Mouse (Mus musculus): ENCODE measurements at regions not wholly inside any gene's neighbourhood (a gene's known extent, or its start where the extent isn't known, plus 50 kb on each side); places are given as distances from the start of the nearest gene placed in this dataset.

- TF ChIP-seq TBP (IDR thresholded peaks at IDR 0.05; ENCODE audit: low read depth, low read length) = no peak
- TF ChIP-seq POLR2AphosphoS5 (IDR thresholded peaks at IDR 0.05; ENCODE audit: borderline replicate concordance, low read depth, low read length) = no peak
- TF ChIP-seq ZMIZ1 (IDR thresholded peaks at IDR 0.05; ENCODE audit: low read depth, low read length) = no peak
- TF ChIP-seq GATA1 (IDR thresholded peaks at IDR 0.05; ENCODE audit: low read depth, low read length) = no peak
- TF ChIP-seq BHLHE40 (IDR thresholded peaks at IDR 0.05; ENCODE audit: borderline replicate concordance, low read depth, low read length) = no peak
- no peak for TF ChIP-seq ETS1 (IDR thresholded peaks at IDR 0.05; ENCODE audit: low read depth, low read length)
- TF ChIP-seq SMC3 (IDR thresholded peaks at IDR 0.05; ENCODE audit: low read depth, low read length) = no peak
- no peak for TF ChIP-seq CTCF (IDR thresholded peaks at IDR 0.05 in 2 of 3, conservative IDR thresholded peaks at IDR 0.05 in 1 of 3; ENCODE audit: control insufficient read depth in 1 of 3, insufficient read depth in 1 of 3, low read depth in 2 of 3, low read length in 3 of 3, poor library complexity in 1 of 3, severe bottlenecking in 1 of 3)
- no peak for TF ChIP-seq GABPA (IDR thresholded peaks at IDR 0.05; ENCODE audit: low read depth, low read length)
- no peak for TF ChIP-seq CHD1 (IDR thresholded peaks at IDR 0.05; ENCODE audit: low read depth, low read length)
- no peak for TF ChIP-seq MEF2A (IDR thresholded peaks at IDR 0.05; ENCODE audit: extremely low read depth, insufficient replicate concordance, low read depth, low read length, poor library complexity, severe bottlenecking)
- TF ChIP-seq CHD2 (IDR thresholded peaks at IDR 0.05; ENCODE audit: low read length) = no peak
- TF ChIP-seq USF1 (IDR thresholded peaks at IDR 0.05; ENCODE audit: low read depth, low read length) = no peak
- TF ChIP-seq NRF1 (IDR thresholded peaks at IDR 0.05; ENCODE audit: insufficient read depth, low read depth, low read length, poor library complexity, severe bottlenecking) = no peak
- no peak for TF ChIP-seq UBTF (IDR thresholded peaks at IDR 0.05; ENCODE audit: borderline replicate concordance, insufficient read depth, low read depth, low read length)
- no peak for TF ChIP-seq TAL1 (IDR thresholded peaks at IDR 0.05; ENCODE audit: low read length)
- no peak for TF ChIP-seq SIN3A (IDR thresholded peaks at IDR 0.05; ENCODE audit: low read length)
- no peak for TF ChIP-seq MAZ (IDR thresholded peaks at IDR 0.05; ENCODE audit: low read depth, low read length)
- TF ChIP-seq POLR2A (IDR thresholded peaks at IDR 0.05; ENCODE audit: control insufficient read depth in 1 of 2, insufficient read depth in 1 of 2, low read depth in 1 of 2, low read length in 2 of 2, poor library complexity in 1 of 2) = no peak
- no peak for TF ChIP-seq RCOR1 (IDR thresholded peaks at IDR 0.05; ENCODE audit: low read depth, low read length)
- H3K4me3 ChIP-seq (ENCODE audit: control insufficient read depth in 1 of 2, insufficient read depth in 1 of 2, low read depth in 2 of 2, low read length in 2 of 2) = no peak overlapping the region
- H3K27me3 ChIP-seq (ENCODE audit: control insufficient read depth in 1 of 2, insufficient read depth in 2 of 2, low read length in 2 of 2) = no peaks in the 10 kb centered on the region
- no peak overlapping the region for H3K9ac ChIP-seq (ENCODE audit: control insufficient read depth, low read depth, low read length, poor library complexity, severe bottlenecking)
- no peak for DNase-seq (ENCODE audit: low read depth, low spot score)
- H3K36me3 ChIP-seq (ENCODE audit: control insufficient read depth in 1 of 2, insufficient read depth in 2 of 2, low read length in 2 of 2) = no peaks in the 10 kb centered on the region
- H3K9me3 ChIP-seq (replicated peaks; ENCODE audit: insufficient read depth, low read length) = no peaks in the 10 kb centered on the region
- no peak overlapping the region for H3K27ac ChIP-seq (ENCODE audit: control insufficient read depth, low read depth, low read length)
- H3K4me1 ChIP-seq (ENCODE audit: control insufficient read depth in 1 of 2, insufficient read depth in 2 of 2, low read length in 2 of 2) = no peaks in the 10 kb centered on the region
- no peaks in the 10 kb centered on the region for H3K79me2 ChIP-seq (ENCODE audit: control insufficient read depth, insufficient read depth, low read length, poor library complexity)
Observed at GRCm38 (mm10) chr1:92365366-92366075, 108.1 kb downstream of the Ndufa10 start.

GRCm38 (mm10) chr1:92361677-92362076 is 112.0 kb downstream of the Ndufa10 start:
- no peaks in the 10 kb centered on the region for H3K27me3 ChIP-seq (ENCODE audit: control insufficient read depth in 1 of 2, insufficient read depth in 2 of 2, low read length in 2 of 2)
- H3K36me3 ChIP-seq (ENCODE audit: control insufficient read depth in 1 of 2, insufficient read depth in 2 of 2, low read length in 2 of 2) = no peaks in the 10 kb centered on the region
- no peaks in the 10 kb centered on the region for H3K9me3 ChIP-seq (replicated peaks; ENCODE audit: insufficient read depth, low read length)
- H3K4me1 ChIP-seq (ENCODE audit: control insufficient read depth in 1 of 2, insufficient read depth in 2 of 2, low read length in 2 of 2) = no peaks in the 10 kb centered on the region
- DNase-seq (ENCODE audit: low read depth, low spot score) = no peak
- no peak overlapping the region for H3K27ac ChIP-seq (ENCODE audit: control insufficient read depth, low read depth, low read length)
- H3K4me3 ChIP-seq (ENCODE audit: control insufficient read depth in 1 of 2, insufficient read depth in 1 of 2, low read depth in 2 of 2, low read length in 2 of 2) = no peak overlapping the region
- no peak overlapping the region for H3K9ac ChIP-seq (ENCODE audit: control insufficient read depth, low read depth, low read length, poor library complexity, severe bottlenecking)
- no peaks in the 10 kb centered on the region for H3K79me2 ChIP-seq (ENCODE audit: control insufficient read depth, insufficient read depth, low read length, poor library complexity)
- TF ChIP-seq NRF1 (IDR thresholded peaks at IDR 0.05; ENCODE audit: insufficient read depth, low read depth, low read length, poor library complexity, severe bottlenecking) (no peak), RAD21 (IDR thresholded peaks at IDR 0.05; ENCODE audit: low read depth, low read length) (no peak), USF1 (IDR thresholded peaks at IDR 0.05; ENCODE audit: low read depth, low read length) (no peak), HCFC1 (IDR thresholded peaks at IDR 0.05; ENCODE audit: low read depth, low read length) (no peak), RCOR1 (IDR thresholded peaks at IDR 0.05; ENCODE audit: low read depth, low read length) (no peak)
